Mouse (Mus musculus) embryonic stem cell, embryonic (primary cell): Measurements from ENCODE around the gene Sgta.

ENCODE experiments used
- CTCF ChIA-PET, 4 experiments: fragments of 300-600 bp in 2 of 4; fragments of 350-600 bp in 2 of 4; sonication (Branson Sonifier 250); formaldehyde crosslinking; loops; one replicate each; lab custom pipeline; 2022; ENCODE audit warnings: inconsistent platforms in 2 of 4; lab: Charles Lee
- POLR2A ChIA-PET, 4 experiments: fragments of 300-600 bp in 2 of 4; fragments of 350-600 bp in 2 of 4; sonication (Branson Sonifier 250); formaldehyde crosslinking; loops; one replicate each; lab custom pipeline; 2022; ENCODE audit warnings: antibody characterized with exemption in 4 of 4, inconsistent platforms in 1 of 4; lab: Charles Lee

Sgta gene

GRCm38 (mm10) chr10:80997332-80997731 lies 62.6 kb downstream of the Sgta start:
- ChIA-PET POLR2A (interaction anchor here in 3 of 4 experiments (0.9 to 11.5 kb wide), 14 partner anchors 18 to 179 kb away, joined by 3 to 407 read pairs (median 4); partner anchors contain the start of genes Gadd45b (in 3 of the 3), Eef2 (in 1 of the 3) and Sgta (in 1 of the 3)), CTCF (interaction anchor here (0.6 to 13.3 kb wide), 24 partner anchors 10 to 250 kb away, joined by 3 to 353 read pairs (median 8); partner anchors contain the start of genes Gadd45b (in 3 of the 4), Eef2 (in 1 of the 4), Gng7 (in 1 of the 4) and Lmnb2 (in 1 of the 4))

- ChIA-PET CTCF (interaction anchor here (0.6 to 13.3 kb wide), 30 partner anchors 11 to 295 kb away, joined by 3 to 353 read pairs (median 5); partner anchors contain the start of genes Gadd45b (in 2 of the 4), Diras1 (in 1 of the 4), Eef2 (in 1 of the 4) and Gng7 (in 1 of the 4)), POLR2A (interaction anchor here in 3 of 4 experiments (0.8 to 11.5 kb wide), 25 partner anchors 11 to 245 kb away, joined by 3 to 407 read pairs (median 4); partner anchors contain the start of genes Gadd45b (in 3 of the 3), Amh (in 1 of the 3), Eef2 (in 1 of the 3) and Map2k2 (in 1 of the 3))
These were observed 63.5 kb downstream of the Sgta start for GRCm38 (mm10) chr10:80996501-80996900.

GRCm38 (mm10) chr10:80995091-80995632 lies 64.8 kb downstream of the Sgta start:
- CTCF ChIA-PET: interaction anchor here (0.5 to 13.3 kb wide), 111 partner anchors 8 to 1069 kb away, joined by 3 to 353 read pairs (median 4); partner anchors contain the start of genes Gadd45b (in 3 of the 4), Lmnb2 (in 3 of the 4), Slc39a3 (in 2 of the 4) and Ap3d1 (in 1 of the 4)

GRCm38 (mm10) chr10:80994621-80995020 lies 65.4 kb downstream of the Sgta start:
- CTCF ChIA-PET: interaction anchor here (0.5 to 13.3 kb wide), 106 partner anchors 9 to 1069 kb away, joined by 3 to 353 read pairs (median 4); partner anchors contain the start of genes Gadd45b (in 3 of the 4), Lmnb2 (in 3 of the 4), Slc39a3 (in 2 of the 4) and Ap3d1 (in 1 of the 4)
- POLR2A ChIA-PET: interaction anchor here (0.6 to 11.5 kb wide), 39 partner anchors 9 to 250 kb away, joined by 3 to 407 read pairs (median 5); partner anchors contain the start of genes Gadd45b (in 4 of the 4), Eef2 (in 2 of the 4), Gng7 (in 2 of the 4) and Amh (in 1 of the 4)

More at GRCm38 (mm10) chr10:80995091-80995632, 64.8 kb downstream of the Sgta start:
- POLR2A ChIA-PET: interaction anchor here (0.6 to 11.5 kb wide), 42 partner anchors 10 to 450 kb away, joined by 3 to 407 read pairs (median 5); partner anchors contain the start of genes Gadd45b (in 4 of the 4), Eef2 (in 2 of the 4), Gng7 (in 2 of the 4) and Amh (in 1 of the 4)
